Mouse (Mus musculus) layer of hippocampus, adult 9-11 months (tissue): ENCODE results near the gene Hes1.

ENCODE experiments used
- DNase-seq: peaks from one replicate; pipeline ENCODE4 v3.0.0; 2022

Gene Hes1

GRCm38 (mm10) chr16:30063984-30064453, at the start of gene Hes1:
Hes1 (plus strand) TSS chr16:30064384.
- peak; percentile 80 for DNase-seq

DNA sequence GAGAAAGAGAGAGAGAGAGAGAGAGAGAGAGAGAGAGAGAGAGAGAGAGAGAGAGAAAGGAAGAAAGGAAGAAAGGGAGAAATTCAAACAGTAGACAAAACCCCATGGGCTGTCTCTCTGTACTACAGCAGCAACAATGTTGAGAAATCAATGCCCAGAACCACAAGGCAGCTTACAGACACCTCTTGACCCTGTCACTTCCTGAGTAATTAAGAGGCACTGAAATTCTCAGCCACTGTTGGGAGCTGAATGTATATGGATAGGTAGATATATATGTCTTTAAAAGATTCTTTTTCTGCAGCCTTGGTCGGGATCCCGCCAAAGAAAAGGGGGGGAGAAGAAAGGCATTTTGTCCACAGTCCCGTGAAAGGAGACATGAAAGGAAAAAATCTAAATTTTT, 48.1 kb upstream of the Hes1 start:
- no peak for DNase-seq

DNA sequence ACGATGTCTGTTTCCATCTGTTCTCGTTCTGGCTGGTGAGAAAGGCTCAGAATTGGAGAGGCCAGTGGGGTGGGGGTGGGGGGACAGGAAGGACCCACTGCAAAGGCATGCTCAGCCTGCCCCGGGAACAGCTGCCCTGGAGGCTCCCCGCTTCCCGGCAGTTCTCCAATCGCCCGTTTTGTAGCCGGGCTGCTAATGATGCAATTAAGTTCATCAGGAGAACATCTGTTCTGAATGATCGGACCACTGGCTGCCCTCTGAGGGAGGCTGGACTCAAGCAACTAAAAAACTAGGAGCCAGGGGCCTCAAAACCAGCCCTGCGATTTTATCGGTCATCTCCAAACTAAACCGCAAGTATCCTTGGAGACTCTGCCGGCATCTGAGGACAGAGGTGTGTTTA, 44.1 kb upstream of the Hes1 start:
- DNase-seq = no peak

DNA sequence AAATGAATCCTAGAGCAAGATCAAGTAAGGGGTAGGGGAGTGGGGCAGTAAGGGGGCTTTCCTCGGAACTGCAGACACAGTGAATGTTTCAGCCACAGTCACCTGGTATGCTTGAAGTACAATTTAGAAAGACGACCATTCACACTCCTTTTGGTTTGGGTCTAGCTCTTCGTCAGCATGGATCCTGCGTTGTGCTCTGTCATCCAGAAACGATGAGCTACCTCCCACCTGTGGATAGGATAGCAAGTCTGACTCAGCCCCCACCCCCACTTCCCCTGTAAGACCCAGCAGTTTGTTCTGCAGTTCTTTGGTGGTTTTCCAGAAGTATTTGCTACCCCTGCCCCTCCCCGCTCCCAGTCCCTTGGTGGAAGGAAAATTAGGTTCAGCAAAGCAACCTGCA, 41.8 kb upstream of the Hes1 start:
- no peak for DNase-seq

GRCm38 (mm10) chr16:30022890-30023797, 41.0 kb upstream of the Hes1 start:
- peak; percentile 65 for DNase-seq

DNA sequence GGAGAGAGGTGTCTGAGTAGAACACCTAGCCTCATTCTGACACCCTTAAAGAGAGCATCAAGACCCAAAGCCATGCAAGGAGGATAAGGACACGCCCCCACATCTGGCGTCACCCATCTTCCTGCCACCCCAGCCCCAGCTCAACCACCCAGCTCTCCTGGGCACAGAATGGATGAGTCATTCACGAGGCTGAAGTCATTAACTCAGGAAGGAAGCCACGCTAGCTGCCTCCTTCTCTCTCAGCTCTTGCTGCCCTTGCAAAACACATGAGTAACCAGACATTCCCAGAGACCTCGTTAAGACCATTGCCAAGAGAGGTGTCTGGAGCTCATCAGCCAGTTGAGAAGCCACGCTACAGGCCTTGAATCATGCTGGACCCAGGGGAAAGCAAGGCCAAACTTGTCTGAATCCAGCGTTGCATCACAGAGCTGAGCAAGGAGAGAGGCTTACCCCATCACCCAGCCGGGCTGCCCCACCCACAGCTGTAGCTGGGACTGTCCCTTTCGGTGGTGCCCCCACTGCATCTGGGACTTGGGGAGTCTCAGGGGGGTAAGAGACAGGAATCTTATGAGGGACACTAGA, 39.4 kb upstream of the Hes1 start:
- peak; percentile 40 for DNase-seq

GRCm38 (mm10) chr16:30028184-30028583, 36.0 kb upstream of the Hes1 start:
- no peak for DNase-seq

GRCm38 (mm10) chr16:30029264-30030003, 34.8 kb upstream of the Hes1 start:
- DNase-seq = no peak

GRCm38 (mm10) chr16:30032326-30032904, 31.8 kb upstream of the Hes1 start:
- no peak for DNase-seq

GRCm38 (mm10) chr16:30033390-30033789, 30.8 kb upstream of the Hes1 start:
- DNase-seq = no peak

DNA sequence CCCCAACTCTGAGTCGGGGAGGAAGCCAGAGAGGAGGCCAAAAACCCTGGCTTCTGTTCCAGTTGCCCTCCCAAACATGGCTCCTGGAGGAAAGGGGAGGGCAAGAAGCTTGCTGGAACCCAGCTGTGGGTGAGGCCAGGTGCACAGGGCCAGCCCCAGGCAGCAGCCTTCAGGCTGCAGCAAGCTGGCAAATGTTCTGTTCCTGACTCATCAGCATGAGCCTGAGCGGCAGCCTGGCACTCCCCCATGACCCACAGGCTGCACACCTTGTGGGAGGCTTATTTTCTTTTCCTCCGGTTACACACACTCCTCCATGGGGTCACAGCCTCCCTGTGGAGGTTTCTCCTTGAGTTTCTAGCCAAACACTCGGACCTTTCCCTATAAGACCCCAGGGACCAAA, 30.2 kb upstream of the Hes1 start:
- no peak for DNase-seq

- no peak for DNase-seq
These were observed 29.7 kb upstream of the Hes1 start for GRCm38 (mm10) chr16:30034521-30034920.

GRCm38 (mm10) chr16:30034979-30035440, 29.2 kb upstream of the Hes1 start:
- DNase-seq = no peak

- DNase-seq = no peak
These were observed 28.1 kb upstream of the Hes1 start for GRCm38 (mm10) chr16:30036104-30036503.

DNA sequence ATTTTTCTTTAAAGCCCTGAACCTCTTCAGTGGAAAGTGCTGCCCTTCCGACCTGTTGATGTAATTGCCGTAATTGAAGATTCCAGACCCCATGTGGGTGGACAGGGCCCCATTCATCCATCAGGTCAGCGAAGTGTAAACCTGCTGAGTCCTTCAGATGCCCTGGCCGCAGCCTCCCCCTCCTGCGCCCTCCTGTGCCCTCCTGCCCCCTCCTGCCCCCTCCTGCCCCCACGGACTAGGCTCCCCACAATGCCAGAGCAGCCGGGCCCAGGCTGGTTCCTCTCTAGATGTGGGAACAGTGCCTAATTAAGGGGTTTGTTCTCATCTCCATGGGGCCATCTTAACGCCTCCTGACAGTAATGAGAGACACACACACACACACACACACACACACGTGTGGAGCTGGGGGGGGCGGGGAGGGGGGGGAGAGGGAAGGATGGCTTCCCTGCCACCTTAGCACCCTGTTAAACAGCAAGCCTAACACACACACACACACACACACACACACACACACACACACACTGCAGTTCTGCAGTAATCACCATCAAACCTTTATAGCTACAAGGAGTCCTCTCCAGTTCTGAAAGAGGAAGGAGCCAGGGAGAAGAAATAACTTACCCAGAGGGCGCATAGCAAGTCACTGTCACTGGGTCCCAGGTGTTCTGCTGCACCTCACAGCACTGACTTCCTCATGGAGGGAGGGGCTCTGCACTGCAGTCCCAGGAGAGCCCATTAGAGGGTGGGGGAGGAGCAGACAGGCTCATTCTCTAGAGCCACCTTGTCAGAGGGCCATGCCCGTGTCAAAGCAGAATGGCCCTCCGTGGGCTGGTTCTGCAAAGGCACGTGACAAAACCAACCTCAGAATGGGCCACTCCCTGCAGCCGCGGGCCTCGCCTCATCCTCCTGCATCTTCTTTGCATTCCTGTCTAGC, 25.3 kb upstream of the Hes1 start:
- DNase-seq = no peak

DNA sequence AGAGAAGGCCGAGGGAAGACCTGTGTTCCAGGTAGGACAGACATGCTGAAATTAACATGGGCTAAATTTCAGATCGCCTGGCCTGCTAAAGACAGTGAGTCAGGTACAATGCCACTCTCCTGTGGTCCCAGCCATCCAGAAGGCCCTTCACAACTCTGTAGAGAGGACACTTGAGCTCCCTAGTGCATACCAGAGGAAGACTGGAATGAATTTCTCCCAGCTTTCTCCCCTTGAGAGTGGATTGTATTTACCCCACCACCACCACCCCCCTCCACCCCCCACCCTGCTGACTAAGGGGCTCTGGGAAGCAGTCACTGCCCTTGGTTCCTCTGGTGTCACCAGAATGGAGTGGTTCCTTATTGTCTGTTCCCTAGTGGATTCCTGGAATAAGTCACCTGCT, 24.3 kb upstream of the Hes1 start:
- DNase-seq = no peak

- peak; percentile 28 for DNase-seq
These were observed 21.3 kb upstream of the Hes1 start for GRCm38 (mm10) chr16:30042859-30043258.

DNA sequence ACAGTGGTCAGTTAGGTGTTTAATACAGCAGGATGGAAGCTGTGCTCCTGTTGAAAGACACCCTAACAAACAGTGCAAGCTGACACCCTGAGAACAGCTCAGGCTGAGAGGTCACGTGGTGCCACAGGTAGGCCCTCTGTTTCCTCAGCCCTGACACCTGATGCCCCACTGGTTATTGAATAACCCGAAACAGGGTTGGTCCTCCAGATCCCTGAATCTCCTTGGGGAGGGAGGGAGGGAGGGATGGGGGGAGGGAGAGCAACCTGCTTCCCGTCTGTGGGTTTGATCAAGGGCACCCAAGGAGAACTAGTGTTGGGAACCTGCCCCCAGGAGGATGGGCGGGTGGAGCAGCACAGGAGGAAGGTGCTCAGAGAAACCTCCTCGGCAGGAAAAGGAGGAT, 18.6 kb upstream of the Hes1 start:
- DNase-seq = no peak

- no peak for DNase-seq
These were observed 17.2 kb upstream of the Hes1 start for GRCm38 (mm10) chr16:30047010-30047409.

DNA sequence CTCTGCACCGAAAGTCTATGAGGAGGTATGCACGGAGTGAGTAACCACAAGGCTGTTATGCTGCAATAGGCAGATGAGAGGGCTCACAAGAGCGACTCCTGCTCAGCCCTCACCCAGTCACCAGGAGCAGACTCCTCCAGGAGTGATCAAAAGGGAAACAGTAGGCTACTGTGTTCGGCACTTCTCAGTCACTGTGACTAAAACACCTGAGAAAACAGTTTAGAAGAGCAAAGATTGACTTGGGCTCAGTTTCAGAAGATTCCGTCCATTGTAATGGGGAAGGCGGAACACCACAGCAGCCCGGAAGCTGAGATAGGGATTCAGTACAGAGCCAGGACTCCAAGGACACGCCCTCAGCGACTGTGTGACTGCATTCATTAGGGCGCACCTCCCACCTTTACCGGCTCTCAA, 16.8 kb upstream of the Hes1 start:
- DNase-seq = no peak

GRCm38 (mm10) chr16:30050767-30051490, 13.3 kb upstream of the Hes1 start:
- no peak for DNase-seq
